Mouse (Mus musculus): ENCODE data around the gene Gm4778.
A peak's percentile ranks its signal among the peaks of the same experiment; 100 is the strongest.
"Not testable (repeated sequence)": the region's sequence is repeated elsewhere in the genome, so short reads cannot be mapped to it uniquely, and the experiment has no call there.

Gm4778 gene

GRCm38 (mm10) chr3:94263736-94264135, at the start of gene Gm4778:
Gene Gm4778, plus strand, starts transcription at chr3:94264036.
- not testable (repeated sequence) for DNase-seq (ENCODE audit: low spot score)

- DNase-seq (ENCODE audit: low spot score): no peak
These were observed 3.2 kb upstream of the Gm4778 start for GRCm38 (mm10) chr3:94260598-94260997.

- no peak for DNase-seq (ENCODE audit: low spot score)
These were observed 12.2 kb downstream of the Gm4778 start for GRCm38 (mm10) chr3:94275991-94276390.

- DNase-seq (ENCODE audit: low spot score): no peak
These were observed 41.6 kb downstream of the Gm4778 start for GRCm38 (mm10) chr3:94305457-94305856.

- no peak for DNase-seq (ENCODE audit: low spot score)
These were observed 43.1 kb downstream of the Gm4778 start for GRCm38 (mm10) chr3:94306975-94307374.

GRCm38 (mm10) chr3:94309633-94310363, 46.0 kb downstream of the Gm4778 start, which contains the start of gene Them4:
Gene Them4, plus strand, starts transcription at chr3:94310089.
- DNase-seq (ENCODE audit: low spot score): peak; percentile 72

GRCm38 (mm10) chr3:94310491-94310890, 46.7 kb downstream of the Gm4778 start:
- DNase-seq (ENCODE audit: low spot score): no peak

- DNase-seq (ENCODE audit: low spot score): no peak
These were observed 47.1 kb downstream of the Gm4778 start for GRCm38 (mm10) chr3:94310911-94311310.

GRCm38 (mm10) chr3:94311376-94311775, 47.5 kb downstream of the Gm4778 start:
- no peak for DNase-seq (ENCODE audit: low spot score)

All from spleen, adult 12 weeks (tissue).